In the genomic region with DNA sequence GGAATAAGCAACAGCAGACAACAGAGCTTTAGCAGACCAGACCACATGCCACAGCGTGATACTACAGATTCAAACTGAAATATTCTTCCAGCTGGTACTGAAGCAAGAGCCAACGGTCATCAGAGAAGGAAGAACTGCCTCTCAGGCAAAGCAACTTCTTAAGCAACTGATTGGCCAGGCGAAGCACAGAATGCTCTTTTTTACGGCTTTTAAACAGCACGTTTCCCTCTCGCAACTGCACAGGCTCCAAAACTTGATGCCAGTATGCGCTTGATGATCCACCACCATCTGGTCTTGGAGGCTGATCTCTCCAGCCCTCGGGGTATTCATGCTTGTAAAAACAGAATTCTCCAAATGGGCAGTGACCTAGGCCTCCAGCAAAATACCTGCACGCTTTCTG, we compare ENCODE assay signal across 12 mouse cellular contexts. TPM values are rescaled to one million over a fixed set of nuclear protein-coding genes. Genes with fewer than 3 reads are reported as not detected.
DNase-seq lines count a peak whose midpoint lies in the region; ATAC-seq and TF ChIP-seq lines count a peak whose summit lies in the region.
"Had no signal": no experiment of that assay in that cellular context is flagged by ENCODE, and none has a peak within 500 bp of the region (broad histone marks: within the 10 kb centered on the region; RNA-seq: fewer than 3 reads in every experiment).

No protein-coding gene starts in this region.

- no peaks in the 10 kb centered on the region for H3K4me1 ChIP-seq in stomach, embryonic 14.5 days (ENCODE audit: control insufficient read depth, insufficient read depth, low read length)
- no peaks in the 10 kb centered on the region for H3K4me1 ChIP-seq in stomach, postnatal 0 days (replicated peaks; ENCODE audit: control insufficient read depth, insufficient read depth)
- peaks cover 3% of the 10 kb centered on the region; the same call in 1 of the 2 replicates for H3K4me1 ChIP-seq in limb, embryonic 14.5 days (ENCODE audit: control insufficient read depth, insufficient read depth, low read length)

- peak overlapping the region; percentile 51 for H3K4me2 ChIP-seq in stomach, embryonic 14.5 days (replicated peaks; ENCODE audit: low read depth, low read length)
- H3K4me2 ChIP-seq in stomach, postnatal 0 days (replicated peaks; ENCODE audit: low read depth): no peak overlapping the region
- H3K4me2 ChIP-seq in limb, embryonic 14.5 days (replicated peaks; ENCODE audit: low read depth, low read length, severe bottlenecking): peak overlapping the region; percentile 62

- DNase-seq in cerebellum, postnatal 25 days: peak; percentile 4
- DNase-seq in cerebellum, adult 11 months: no peak
- no peak for DNase-seq in stomach, postnatal 0 days (ENCODE audit: low spot score)
- no peak for DNase-seq in limb, embryonic 14.5 days (ENCODE audit: low spot score)
- DNase-seq in gastrocnemius, postnatal 25 days: no peak
- no peak for DNase-seq in layer of hippocampus, adult 18-20 months (ENCODE audit: low spot score in 2 of 2)
- DNase-seq in ovary, postnatal 36 days (ENCODE audit: low spot score): no peak
- DNase-seq: embryo, embryonic 11 days; thymus, postnatal 14 days had no signal

- no peaks in the 10 kb centered on the region for H3K27me3 ChIP-seq in stomach, embryonic 14.5 days (ENCODE audit: control insufficient read depth, insufficient read depth, low read length)
- H3K27me3 ChIP-seq in stomach, postnatal 0 days (ENCODE audit: control insufficient read depth, insufficient read depth, low read length): no peaks in the 10 kb centered on the region
- no peaks in the 10 kb centered on the region for H3K27me3 ChIP-seq in limb, embryonic 14.5 days (ENCODE audit: control insufficient read depth, insufficient read depth, low read length)

- peak overlapping the region; percentile 66; the same call in 1 of the 2 replicates for H3K4me3 ChIP-seq in stomach, embryonic 14.5 days (ENCODE audit: low read depth, low read length)
- H3K4me3 ChIP-seq in stomach, postnatal 0 days (ENCODE audit: low read depth, low read length): no peak overlapping the region
- peak overlapping the region; percentile 72 for H3K4me3 ChIP-seq in limb, embryonic 14.5 days (replicated peaks; ENCODE audit: low read length)

- no peak for TF ChIP-seq EP300 in stomach, postnatal 0 days (optimal IDR thresholded peaks at IDR 0.05)

- no peak for TF ChIP-seq CTCF in stomach, postnatal 0 days (IDR thresholded peaks at IDR 0.05; ENCODE audit: low read depth)

- TF ChIP-seq POLR2A in limb, embryonic 14.5 days (IDR thresholded peaks at IDR 0.05; ENCODE audit: borderline replicate concordance, extremely low read depth, insufficient read depth, insufficient read length): no peak

- H3K9me3 ChIP-seq in stomach, embryonic 14.5 days (ENCODE audit: control insufficient read depth, low read depth, low read length): no peaks in the 10 kb centered on the region
- H3K9me3 ChIP-seq in stomach, postnatal 0 days (ENCODE audit: control insufficient read depth, low read length): 0 out of 2 replicates have a peak, but pooled peaks cover 3% of the 10 kb centered on the region
- H3K9me3 ChIP-seq in limb, embryonic 14.5 days (ENCODE audit: control insufficient read depth, low read length): 0 out of 2 replicates have a peak, but pooled peaks cover 8% of the 10 kb centered on the region

- no peak overlapping the region for H3K9ac ChIP-seq in stomach, embryonic 14.5 days (replicated peaks; ENCODE audit: low read depth, low read length)
- no peak overlapping the region for H3K9ac ChIP-seq in stomach, postnatal 0 days (ENCODE audit: low read length)
- H3K9ac ChIP-seq in limb, embryonic 14.5 days (ENCODE audit: low read depth, low read length, severe bottlenecking): no peak overlapping the region
- H3K9ac ChIP-seq: liver, embryonic 14.5 days had no signal

- H3K27ac ChIP-seq in stomach, embryonic 14.5 days (ENCODE audit: low read length): no peak overlapping the region
- no peak overlapping the region for H3K27ac ChIP-seq in stomach, postnatal 0 days (replicated peaks)
- H3K27ac ChIP-seq in limb, embryonic 14.5 days (replicated peaks; ENCODE audit: low read depth, low read length): no peak overlapping the region
- H3K27ac ChIP-seq: liver, embryonic 14.5 days had no signal

- WGBS in stomach, embryonic 14.5 days: 77% methylated on average over 9 of the region's 9 CpGs
- 82% methylated on average over 9 of the region's 9 CpGs for WGBS in stomach, postnatal 0 days
- WGBS in limb, embryonic 14.5 days: 76% methylated on average over 9 of the region's 9 CpGs

- no peak for ATAC-seq in stomach, embryonic 14.5 days (ENCODE audit: insufficient number of reproducible peaks, insufficient read depth, low FRiP score, low read depth)
- ATAC-seq in stomach, postnatal 0 days (ENCODE audit: low FRiP score, low TSS enrichment): no peak
- ATAC-seq in limb, embryonic 14.5 days (ENCODE audit: low FRiP score, low read depth): no peak
- ATAC-seq: activated CD4-positive, CD25-positive, alpha-beta regulatory T cell, adult 4 months had no signal

- no peaks in the 10 kb centered on the region for H3K36me3 ChIP-seq in stomach, embryonic 14.5 days (ENCODE audit: control insufficient read depth, insufficient read depth, low read length)
- no peaks in the 10 kb centered on the region for H3K36me3 ChIP-seq in stomach, postnatal 0 days (ENCODE audit: control insufficient read depth, insufficient read depth, low read length)
- H3K36me3 ChIP-seq in limb, embryonic 14.5 days (ENCODE audit: control insufficient read depth, insufficient read depth, low read length): no peaks in the 10 kb centered on the region

RNA-seq across cellular contexts. Expression of a gene that starts 1.6 kb away (rescaled TPM):
- polyA plus RNA-seq in stomach, embryonic 14.5 days (2014; fragmentation: Nextera tagmentation; extraction: Ambion mirVana): 6.2 and 8.6 TPM in 2 replicates
- polyA plus RNA-seq in stomach, postnatal 0 days (2015; fragmentation: Nextera tagmentation; extraction: Ambion mirVana): 1.9 and 2.2 TPM in 2 replicates
- polyA plus RNA-seq in limb, embryonic 14.5 days (2012; rRNA removed): 7.4 and 7.7 TPM in 2 replicates
- polyA plus RNA-seq in limb, embryonic 14.5 days (2014; fragmentation: Nextera tagmentation; extraction: Ambion mirVana): 6.5 and 6.8 TPM in 2 replicates
- under 1 TPM; 0.29 to 0.31 TPM for total RNA-seq in gastrocnemius, postnatal 25 days (2021)
- under 1 TPM; 0.45 to 0.53 TPM for total RNA-seq in layer of hippocampus, adult 18-20 months (2021)

RNA-seq across cellular contexts. Expression of a gene that starts 41.5 kb away (rescaled TPM):
- polyA plus RNA-seq in stomach, embryonic 14.5 days (2014; fragmentation: Nextera tagmentation; extraction: Ambion mirVana): 1.9 and 2.6 TPM in 2 replicates
- polyA plus RNA-seq in stomach, postnatal 0 days (2015; fragmentation: Nextera tagmentation; extraction: Ambion mirVana): 0.18 and 0.19 TPM in 2 replicates
- 35.7 and 49.9 TPM in 2 replicates for polyA plus RNA-seq in limb, embryonic 14.5 days (2012; rRNA removed)
- 5.5 and 7.2 TPM in 2 replicates for polyA plus RNA-seq in limb, embryonic 14.5 days (2014; fragmentation: Nextera tagmentation; extraction: Ambion mirVana)
- total RNA-seq in gastrocnemius, postnatal 25 days (2021): not detected
- 1 to 10 TPM; 1.3 to 1.7 TPM for total RNA-seq in layer of hippocampus, adult 18-20 months (2021)
- polyA plus RNA-seq: activated CD4-positive, CD25-positive, alpha-beta regulatory T cell, adult 4 months had no signal

RNA-seq across cellular contexts. Expression of a gene that starts 46.0 kb away (rescaled TPM):
- 30.7 and 34.4 TPM in 2 replicates for polyA plus RNA-seq in stomach, embryonic 14.5 days (2014; fragmentation: Nextera tagmentation; extraction: Ambion mirVana)
- 6.4 and 7.7 TPM in 2 replicates for polyA plus RNA-seq in stomach, postnatal 0 days (2015; fragmentation: Nextera tagmentation; extraction: Ambion mirVana)
- 12.3 and 15.7 TPM in 2 replicates for polyA plus RNA-seq in limb, embryonic 14.5 days (2012; rRNA removed)
- polyA plus RNA-seq in limb, embryonic 14.5 days (2014; fragmentation: Nextera tagmentation; extraction: Ambion mirVana): 27.4 and 29.7 TPM in 2 replicates
- under 1 TPM; 0.70 to 1.00 TPM for total RNA-seq in gastrocnemius, postnatal 25 days (2021)
- under 1 TPM; 0.28 to 0.42 TPM for total RNA-seq in layer of hippocampus, adult 18-20 months (2021)

Comparison
In these comparisons a context has a peak if more than half of its experiments do, and no peak if none do; other contexts are left out.
1. DNase-seq: peak in cerebellum, postnatal 25 days (2 of 2); none in cerebellum, adult 11 months (single experiment), stomach, postnatal 0 days (single experiment), limb, embryonic 14.5 days (single experiment), gastrocnemius, postnatal 25 days (single experiment), layer of hippocampus, adult 18-20 months (0 of 2) and ovary, postnatal 36 days (single experiment).